Mouse (Mus musculus): ENCODE data around the gene Gatad2a.

DNA sequence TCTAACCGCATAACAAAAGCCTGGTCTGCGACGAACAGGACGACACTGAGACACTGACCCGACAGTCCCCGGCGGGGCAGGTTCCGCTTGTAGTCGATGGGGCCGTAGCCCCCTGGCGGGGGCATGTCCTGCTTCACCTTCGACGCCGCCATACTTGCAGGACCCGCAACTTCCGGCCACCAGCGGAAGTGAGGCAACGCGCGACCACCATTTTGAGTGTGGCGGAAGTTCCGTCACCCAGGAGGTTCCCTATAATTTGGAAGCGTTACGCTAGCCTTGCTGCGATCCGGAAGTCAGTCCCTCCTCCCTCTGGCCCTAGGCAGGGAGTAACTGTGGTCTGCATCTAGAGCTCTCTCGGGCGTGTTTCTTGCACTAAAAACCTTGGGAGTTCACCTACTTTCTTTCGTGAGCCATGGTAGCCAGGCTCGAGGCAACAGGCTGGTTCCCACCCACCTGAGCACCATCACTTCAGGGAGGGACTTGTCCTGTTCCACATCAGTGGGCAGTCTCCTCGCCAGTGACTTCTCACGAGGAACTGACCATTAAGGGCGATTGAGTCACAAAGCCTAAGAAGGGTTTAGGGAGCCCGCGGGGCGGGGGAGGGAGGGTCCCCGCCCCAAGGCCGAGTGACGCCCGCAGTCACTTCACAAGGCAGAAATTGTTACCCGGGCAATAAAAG lies 94.6 kb downstream of the Gatad2a start:
- peak; percentile 88 for TF ChIP-seq POLR2A (IDR thresholded peaks at IDR 0.05; ENCODE audit: borderline replicate concordance, insufficient read depth, low read length)
- peak; percentile 48; the same call in 1 of the 2 replicates for TF ChIP-seq CTCF (IDR thresholded peaks at IDR 0.05; ENCODE audit: borderline replicate concordance, insufficient read depth, low read depth, low read length)

Data from cerebellum, adult 2 months (tissue).